Mouse (Mus musculus) effector memory CD4-positive, alpha-beta T cell, adult 5 months (primary cell): ENCODE measurements around the gene Gm13306. TPM values are rescaled to one million over a fixed set of nuclear protein-coding genes. Genes with fewer than 3 reads are reported as not detected.

Experiments
- polyA plus RNA-seq: library from polyadenylated mRNA; unstranded; fragments of 100-300 nt; shearing (Covaris generic); gene quantifications from one replicate; pipeline ENCODE4 v1.2.1, GENCODE M21; 2017

Gm13306 gene
- polyA plus RNA-seq = not detected

DNA sequence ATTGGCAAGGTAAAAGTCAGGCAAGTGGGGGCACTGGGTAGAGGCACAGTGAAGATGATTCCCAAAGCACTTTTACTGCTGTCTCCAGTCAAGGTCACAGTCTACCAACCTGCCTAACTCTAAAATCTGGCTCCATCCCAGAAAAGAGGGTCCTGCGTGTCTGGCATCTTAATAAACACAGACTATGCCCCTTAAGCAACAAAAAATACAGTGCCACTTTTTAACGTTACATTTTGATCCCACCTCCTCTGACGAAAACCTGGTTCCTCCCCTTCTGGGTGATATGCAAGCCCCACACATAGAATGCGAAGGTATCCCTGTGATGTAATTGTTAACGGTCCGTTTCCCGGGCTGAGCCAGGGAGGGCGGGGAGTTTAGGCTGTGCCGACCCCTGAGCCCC is at the start of gene Gm13306:
TSS of gene Gm13306 (plus strand) at position 301 of the 400 bp plus-strand sequence.

DNA sequence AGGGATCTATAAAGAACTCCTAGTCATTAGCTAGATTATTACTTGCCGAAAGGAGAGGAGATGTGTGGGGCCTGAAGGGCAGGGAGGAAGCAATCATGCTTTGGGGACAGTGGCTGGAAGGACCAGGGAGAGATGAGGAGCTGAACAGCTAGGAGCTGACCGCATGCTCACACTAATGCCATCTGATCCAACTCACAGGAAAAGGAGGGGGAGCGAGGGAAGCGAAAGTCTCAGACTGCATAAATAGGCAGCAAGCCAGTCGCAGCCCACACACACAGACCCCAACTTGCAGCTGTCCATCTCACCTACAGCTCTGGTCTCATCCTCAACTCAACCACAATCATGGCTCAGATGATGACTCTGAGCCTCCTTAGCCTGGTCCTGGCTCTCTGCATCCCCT is 38.7 kb upstream of the Gm13306 start, which contains the start of gene Gm13304:
TSS of gene Gm13304 (plus strand) at position 301 of the 400 bp plus-strand sequence.

DNA sequence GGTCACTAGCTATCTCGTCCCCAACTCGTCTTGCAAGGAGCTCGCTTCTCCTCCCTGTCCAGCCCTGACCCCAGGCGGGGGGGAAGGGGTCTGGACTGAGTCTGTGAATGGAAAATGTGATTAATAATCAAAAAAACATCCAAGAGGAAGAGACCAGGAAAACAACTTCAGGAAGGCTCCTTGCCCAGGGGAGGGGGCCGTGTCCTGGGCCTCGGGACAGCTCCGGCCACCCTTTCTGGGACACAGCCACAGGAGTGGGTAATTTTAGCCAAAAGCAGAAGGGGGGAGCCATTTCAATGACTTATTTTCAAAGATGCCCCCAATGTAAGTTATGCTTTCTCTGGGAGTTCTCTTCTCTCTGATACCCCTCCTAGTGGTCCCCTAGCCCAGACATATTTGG is 15.3 kb downstream of the Gm13306 start, which contains the start of gene Gm13305:
TSS of gene Gm13305 (minus strand) at position 101 of the 400 bp plus-strand sequence.

Other genes with a start within 250 kb of the Gm13306 start
- gene Gm21541, start 249.8 kb upstream of the Gm13306 start, polyA plus RNA-seq = not detected
- 0.92 TPM for gene Gm20878, start 211.9 kb upstream of the Gm13306 start, polyA plus RNA-seq
- not detected for gene Fam205a4, start 187.4 kb upstream of the Gm13306 start, polyA plus RNA-seq
- not detected for gene Gm21093, start 118.7 kb upstream of the Gm13306 start, polyA plus RNA-seq
- gene Gm3893, start 62.2 kb upstream of the Gm13306 start, polyA plus RNA-seq = not detected
- not detected for gene Gm13304, start 38.6 kb upstream of the Gm13306 start, polyA plus RNA-seq
- not detected for gene Gm13305, start 15.2 kb downstream of the Gm13306 start, polyA plus RNA-seq
- gene Gm10600, start 87.2 kb downstream of the Gm13306 start, polyA plus RNA-seq = not detected
- not detected for gene Ccl21b, start 102.3 kb downstream of the Gm13306 start, polyA plus RNA-seq
- not detected for gene Gm21953, start 140.8 kb downstream of the Gm13306 start, polyA plus RNA-seq
- not detected for gene Fam205a3, start 164.9 kb downstream of the Gm13306 start, polyA plus RNA-seq